Mouse (Mus musculus): ENCODE measurements around the gene Ccdc30.
"Not testable (repeated sequence)": the region's sequence is repeated elsewhere in the genome, so short reads cannot be mapped to it uniquely, and the experiment has no call there.

Ccdc30 gene

DNA sequence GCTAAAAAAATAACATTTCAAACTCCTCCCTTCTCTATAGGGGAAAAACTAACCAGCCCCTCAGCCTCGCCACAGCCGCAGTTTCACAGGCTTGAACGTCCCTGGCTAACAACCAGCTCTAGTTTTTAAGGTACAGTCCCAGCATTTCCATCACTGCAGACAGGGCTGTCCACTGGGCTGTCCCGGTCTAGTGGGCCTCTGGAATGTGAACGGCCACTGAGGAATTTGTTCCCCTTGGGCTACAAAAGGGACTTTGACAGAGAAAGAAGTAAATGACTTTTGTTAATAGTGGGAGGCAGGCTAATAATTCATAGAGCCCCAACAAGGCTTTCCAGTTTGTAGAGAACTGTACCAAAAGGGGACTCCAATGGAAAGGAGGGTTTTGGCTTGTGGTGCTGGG is 109.9 kb downstream of the Ccdc30 start:
- no peak for DNase-seq (ENCODE audit: low spot score)

DNA sequence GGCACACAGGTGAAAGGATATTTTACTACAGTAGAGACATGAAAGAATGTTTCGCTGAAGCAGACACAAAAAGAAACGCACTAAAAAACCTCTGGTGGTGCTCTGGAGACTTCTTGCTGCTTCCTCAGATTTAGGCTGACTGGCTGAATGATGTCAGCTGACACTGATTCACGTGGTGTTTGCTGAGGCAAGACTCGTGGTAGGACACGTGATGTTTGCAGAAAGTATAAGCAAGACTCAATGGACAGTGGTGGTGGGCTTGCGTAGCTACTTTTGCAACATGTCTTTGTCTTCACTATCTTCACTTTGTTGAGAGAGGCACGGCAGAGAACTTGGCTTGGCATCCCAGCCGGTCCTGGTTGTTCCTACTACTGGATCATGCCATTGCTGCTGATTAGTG is 112.0 kb downstream of the Ccdc30 start:
- DNase-seq (ENCODE audit: low spot score), result no peak

- no peak for DNase-seq (ENCODE audit: low spot score)
These were observed 113.5 kb downstream of the Ccdc30 start for GRCm38 (mm10) chr4:119301777-119302176.

GRCm38 (mm10) chr4:119300761-119301160 is 114.6 kb downstream of the Ccdc30 start:
- DNase-seq (ENCODE audit: low spot score), result no peak

DNA sequence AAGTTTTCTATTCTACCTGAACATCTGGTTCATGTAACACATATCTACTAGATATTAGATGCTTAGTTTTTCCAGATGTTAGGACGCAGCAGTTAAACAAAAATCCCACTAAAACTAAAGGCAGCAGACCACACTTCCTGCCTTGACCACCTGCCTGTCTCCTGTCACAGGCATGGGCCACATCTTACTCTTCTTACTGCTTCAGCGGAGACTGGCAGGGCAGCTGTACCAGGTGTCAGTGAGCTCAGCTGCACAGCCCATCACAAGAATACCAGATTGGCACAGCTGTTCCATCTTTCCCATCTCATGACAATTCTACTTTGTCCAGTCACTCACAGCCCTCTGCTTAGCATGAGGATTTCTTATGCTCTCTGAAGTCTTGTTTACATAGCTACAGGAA is 118.0 kb downstream of the Ccdc30 start:
- no peak for DNase-seq (ENCODE audit: low spot score)

- no peak for DNase-seq (ENCODE audit: low spot score)
These were observed 120.2 kb downstream of the Ccdc30 start for GRCm38 (mm10) chr4:119295134-119295453.

- DNase-seq (ENCODE audit: low spot score), result peak; percentile 95
These were observed 120.7 kb downstream of the Ccdc30 start, which contains the start of gene Ybx1 for GRCm38 (mm10) chr4:119294415-119295133. Ybx1 (minus strand) TSS chr4:119294604.

DNA sequence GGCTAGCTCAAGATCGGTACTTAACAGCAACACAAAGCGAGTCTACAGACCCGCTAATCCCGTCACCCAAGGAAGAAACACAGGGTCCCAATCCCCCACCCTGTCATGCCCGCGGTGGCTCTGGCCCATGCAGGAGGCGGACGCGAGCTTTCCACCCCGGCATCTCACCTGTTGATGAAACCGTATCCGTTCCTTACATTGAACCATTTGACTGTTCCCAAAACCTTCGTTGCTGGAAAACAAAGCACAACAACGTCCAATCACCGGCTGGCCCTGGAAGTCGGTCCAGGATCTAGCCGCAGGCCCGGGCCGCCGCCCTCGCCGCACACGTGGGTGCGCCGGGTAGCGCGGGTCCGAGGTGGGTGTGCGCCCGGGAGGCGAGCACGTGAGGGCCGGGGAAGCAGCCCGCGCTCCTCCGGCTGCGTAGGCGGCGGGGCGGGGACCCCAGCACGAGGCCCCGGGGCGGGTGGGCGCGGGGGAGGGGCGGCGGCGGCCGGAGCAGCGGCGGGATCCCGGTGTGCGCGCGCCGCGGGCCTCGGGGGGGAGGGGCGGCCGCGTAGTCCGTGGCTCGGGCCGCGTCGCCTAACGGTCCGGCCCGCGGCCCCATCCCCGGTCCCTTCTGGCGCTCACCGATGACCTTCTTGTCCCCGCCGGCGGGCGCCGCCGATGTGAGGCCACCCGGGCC is 121.6 kb downstream of the Ccdc30 start:
- peak; percentile 19 for DNase-seq (ENCODE audit: low spot score)

- DNase-seq (ENCODE audit: low spot score), result peak; percentile 72
These were observed 122.3 kb downstream of the Ccdc30 start for GRCm38 (mm10) chr4:119292771-119293573.

- no peak for DNase-seq (ENCODE audit: low spot score)
These were observed 123.4 kb downstream of the Ccdc30 start for GRCm38 (mm10) chr4:119291921-119292320.

DNA sequence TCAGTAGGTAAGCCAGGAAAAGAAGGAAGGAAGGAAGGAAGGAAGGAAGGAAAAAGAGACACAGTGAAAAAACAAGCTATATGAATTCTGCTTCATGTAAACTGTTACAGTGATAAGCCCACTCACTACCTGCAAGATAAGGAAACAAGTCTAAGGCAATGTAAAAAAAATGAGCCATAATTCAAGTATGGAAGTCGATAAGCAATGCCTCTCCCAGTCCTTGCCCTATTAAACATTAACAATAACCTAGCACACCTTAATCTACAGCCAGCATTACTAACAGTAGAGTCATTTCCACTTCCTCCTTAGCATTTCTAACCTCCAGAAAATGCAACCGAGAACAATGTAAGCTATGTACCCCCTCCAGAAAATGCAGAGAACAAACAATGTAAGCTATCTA is 130.0 kb downstream of the Ccdc30 start:
- DNase-seq (ENCODE audit: low spot score), result no peak

DNA sequence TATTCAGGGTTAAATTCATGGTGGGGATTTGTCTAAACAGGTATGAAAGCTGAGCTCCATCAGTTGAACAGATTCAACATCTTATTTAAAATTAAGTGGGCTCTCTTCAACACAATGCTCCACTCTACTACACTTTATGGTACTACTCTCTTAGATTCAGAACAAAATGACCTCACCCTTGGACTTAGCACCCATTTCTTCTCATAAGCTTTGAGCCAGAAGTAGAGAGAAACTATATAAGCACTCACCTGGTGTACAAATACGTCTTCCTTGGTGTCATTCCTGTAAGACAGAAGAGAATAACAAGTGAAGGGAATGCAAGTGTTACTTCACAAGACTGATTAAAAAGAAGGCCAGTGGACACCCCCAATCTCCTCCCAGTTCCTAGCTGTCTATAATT is 130.5 kb downstream of the Ccdc30 start:
- DNase-seq (ENCODE audit: low spot score), result no peak

GRCm38 (mm10) chr4:119278784-119279183 is 136.5 kb downstream of the Ccdc30 start:
- not testable (repeated sequence) for DNase-seq (ENCODE audit: low spot score)

DNA sequence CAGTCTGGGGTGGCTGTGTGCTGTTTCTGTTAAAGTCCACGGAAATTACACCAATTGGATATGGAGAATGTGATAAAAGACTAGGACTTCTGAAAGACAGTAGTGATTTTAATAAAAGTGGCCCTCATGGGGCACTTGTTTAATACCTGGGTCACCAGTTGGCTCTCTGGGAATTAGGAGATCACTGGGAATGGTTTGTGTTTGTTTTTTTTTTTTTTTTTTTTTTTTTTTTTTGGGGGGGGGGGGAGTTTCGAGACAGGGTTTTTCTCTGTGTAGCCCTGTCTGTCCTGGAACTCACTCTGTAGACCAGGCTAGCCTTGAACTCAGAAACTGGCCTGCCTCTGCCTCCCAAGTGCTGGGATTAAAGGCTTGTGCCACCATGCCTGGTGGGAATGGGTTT is 139.6 kb downstream of the Ccdc30 start:
- DNase-seq (ENCODE audit: low spot score), result no peak

DNA sequence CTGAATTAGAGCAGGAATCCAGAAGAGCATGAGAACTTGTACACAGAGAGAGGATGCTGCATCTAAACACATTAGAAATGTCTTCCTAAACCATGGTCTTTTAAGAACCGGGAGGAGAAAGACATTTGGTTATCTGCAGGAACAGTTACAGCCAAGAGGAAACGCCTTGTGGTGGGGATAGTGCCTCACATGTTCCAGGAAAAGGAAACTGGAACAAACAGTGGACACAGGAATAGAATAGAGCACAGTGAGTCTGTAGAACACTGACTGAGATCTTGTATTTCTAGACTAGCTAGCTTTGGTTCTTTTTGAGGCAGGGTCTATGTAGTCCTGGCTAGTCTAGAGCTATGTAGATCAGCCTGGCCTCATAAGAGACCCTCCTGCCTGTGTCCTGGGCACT is 140.1 kb downstream of the Ccdc30 start:
- DNase-seq (ENCODE audit: low spot score), result no peak

DNA sequence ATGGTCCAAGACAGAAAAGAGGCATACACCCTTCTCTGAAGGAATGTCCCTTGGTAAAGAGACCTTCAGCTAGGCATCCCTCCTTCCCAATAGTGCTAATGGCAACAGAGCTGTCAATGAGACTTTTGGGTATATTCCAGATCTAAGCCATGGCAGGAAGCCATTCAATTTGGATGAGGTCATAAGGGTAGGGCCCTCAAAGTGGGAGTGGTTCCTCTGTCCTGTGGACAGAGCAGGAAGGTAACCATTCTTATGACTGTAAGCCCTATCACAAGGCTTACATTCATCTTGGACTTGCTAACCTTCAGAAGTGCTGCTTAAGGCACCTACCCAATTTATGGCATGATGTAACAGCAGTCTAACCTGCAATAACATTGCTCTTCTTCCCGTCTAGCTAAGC is 140.7 kb downstream of the Ccdc30 start:
- peak; percentile 47 for DNase-seq (ENCODE audit: low spot score)
